Mouse (Mus musculus): ENCODE measurements around the gene Herc6. TPM values are rescaled to one million over a fixed set of nuclear protein-coding genes. Genes with fewer than 3 reads are reported as not detected.

Herc6 gene
- 2.9 and 3.8 TPM in 2 replicates for polyA plus RNA-seq (2016; fragmentation: Nextera tagmentation; extraction: Ambion mirVana)

DNA sequence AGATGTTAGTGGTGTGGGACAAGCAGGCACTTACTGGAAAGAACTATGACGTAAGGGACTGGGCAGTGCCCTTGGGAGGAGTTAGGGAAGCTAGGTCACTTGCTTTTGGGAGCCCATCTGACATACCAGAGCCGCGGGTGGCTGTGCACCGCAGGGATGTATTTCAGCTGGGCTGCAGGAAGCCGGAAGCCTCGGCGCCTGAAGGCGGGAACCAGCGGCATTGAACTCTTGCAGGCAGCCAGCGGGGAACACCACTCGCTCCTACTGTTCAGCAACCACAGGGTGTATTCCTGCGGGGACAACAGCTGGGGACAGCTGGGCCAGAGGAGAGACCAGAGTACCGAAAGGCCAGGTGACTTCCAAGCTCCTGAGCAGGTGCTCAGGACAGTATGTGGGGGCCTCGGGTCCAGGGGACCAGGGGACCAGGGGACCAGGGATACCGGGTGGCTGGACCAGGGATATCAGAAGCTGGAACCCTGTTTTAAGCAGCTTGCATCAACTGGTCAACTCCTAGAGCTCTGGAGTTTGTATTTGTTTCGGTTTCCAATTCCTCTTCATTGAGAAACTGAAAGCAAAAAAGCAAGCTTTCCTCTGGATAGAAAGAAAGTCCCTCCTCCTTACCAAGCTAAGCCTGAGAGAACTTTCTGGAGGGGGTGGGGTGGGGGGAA is at the start of gene Herc6:
Herc6 (plus strand) TSS at position 120 of the 668 bp plus-strand sequence.
- Histone ChIP-seq H3K9ac (peak within 1 kb of the TSS; percentile 76), H3K36me3 (peaks cover 3% of the 10 kb centered on the region; the same call in 1 of the 2 replicates), H3K4me2 (peak within 1 kb of the TSS; percentile 78), H3K27me3 (replicated peaks) (no peaks in the 10 kb centered on the region), H3K4me3 (peak within 1 kb of the TSS; percentile 68), H3K4me1 (peaks cover 6% of the 10 kb centered on the region; the same call in 1 of the 2 replicates), H3K9me3 (replicated peaks) (no peaks in the 10 kb centered on the region), H3K27ac (peak within 1 kb of the TSS; percentile 62; the same call in 1 of the 2 replicates)
- WGBS (ENCODE audit: insufficient replicate concordance) = under 1% methylated on average over 16 of the region's 16 CpGs
- peak; percentile 95 for ATAC-seq

DNA sequence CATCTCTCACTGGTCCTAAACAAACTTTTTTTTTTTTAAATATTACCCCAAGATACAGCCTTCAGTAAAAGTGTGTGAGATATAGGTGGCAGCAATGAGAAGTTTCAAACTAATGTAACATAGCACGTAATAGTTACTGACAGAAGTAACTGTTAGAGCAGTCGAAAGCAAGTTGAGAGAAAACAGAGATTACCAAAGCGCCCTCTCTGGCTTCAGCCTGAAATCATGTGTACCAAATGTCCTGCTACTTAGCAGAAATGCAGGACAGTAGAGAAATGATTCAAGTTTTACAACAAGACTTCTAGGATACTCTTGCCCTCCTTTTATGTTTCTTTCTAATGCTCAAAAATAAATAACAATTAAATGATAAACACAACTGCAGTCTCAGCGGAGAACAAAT is 49.8 kb upstream of the Herc6 start:
- no peak for ATAC-seq
- H3K27ac ChIP-seq = no peak overlapping the region
- no peaks in the 10 kb centered on the region for H3K9me3 ChIP-seq (replicated peaks)
- 62% methylated on average over 4 of the region's 4 CpGs for WGBS (ENCODE audit: insufficient replicate concordance)
- H3K4me3 ChIP-seq = no peak overlapping the region
- no peak overlapping the region for H3K9ac ChIP-seq
- H3K4me2 ChIP-seq = no peak overlapping the region
- H3K4me1 ChIP-seq = peaks cover 25% of the 10 kb centered on the region
- no peaks in the 10 kb centered on the region for H3K27me3 ChIP-seq (replicated peaks)
- H3K36me3 ChIP-seq = no peaks in the 10 kb centered on the region

DNA sequence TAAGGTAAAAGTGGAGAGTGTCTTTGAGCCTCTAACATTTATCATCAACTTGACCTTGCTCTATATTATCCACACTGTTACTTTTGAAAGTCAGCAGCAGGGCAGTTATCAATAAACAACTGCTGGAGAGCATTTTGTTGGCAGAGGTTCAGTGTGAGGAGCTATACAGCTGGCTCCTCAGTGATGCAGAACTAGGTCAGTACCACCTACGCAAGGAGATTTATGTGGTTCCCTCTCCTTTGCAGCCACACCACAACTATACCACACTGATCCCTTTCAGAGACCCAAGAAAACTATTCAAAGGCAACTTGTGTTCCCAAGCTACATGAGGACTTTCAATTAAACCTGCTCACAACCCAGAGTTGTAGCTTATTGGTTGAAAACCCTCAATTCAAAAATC is 49.4 kb upstream of the Herc6 start:
- H3K4me2 ChIP-seq = no peak overlapping the region
- peaks cover 25% of the 10 kb centered on the region for H3K4me1 ChIP-seq
- ATAC-seq = no peak
- no peak overlapping the region for H3K27ac ChIP-seq
- H3K27me3 ChIP-seq (replicated peaks) = no peaks in the 10 kb centered on the region
- WGBS (ENCODE audit: insufficient replicate concordance) = 81% methylated on average over 1 of the region's 1 CpGs
- H3K4me3 ChIP-seq = no peak overlapping the region
- H3K9me3 ChIP-seq (replicated peaks) = no peaks in the 10 kb centered on the region
- H3K36me3 ChIP-seq = no peaks in the 10 kb centered on the region
- H3K9ac ChIP-seq = no peak overlapping the region

DNA sequence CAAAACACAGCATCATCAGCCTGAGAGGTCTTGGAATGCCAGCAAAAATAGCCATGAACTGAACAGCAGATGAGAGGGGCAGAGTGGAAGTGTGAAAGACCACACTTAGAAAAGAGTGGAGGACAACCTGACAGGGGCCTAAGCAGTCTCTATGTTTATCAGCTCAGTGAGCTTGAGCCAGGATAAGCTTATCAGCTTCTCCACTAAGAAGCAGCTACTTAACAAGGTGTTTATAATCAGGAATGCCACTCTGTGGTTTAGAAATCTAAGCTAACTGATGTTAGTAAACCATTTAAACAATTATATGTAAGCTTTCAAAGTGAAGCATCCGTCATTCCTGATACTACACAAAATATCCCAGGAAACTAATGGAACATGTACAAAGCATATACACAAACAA is 48.8 kb upstream of the Herc6 start:
- H3K9me3 ChIP-seq (replicated peaks) = no peaks in the 10 kb centered on the region
- H3K9ac ChIP-seq = no peak overlapping the region
- WGBS (ENCODE audit: insufficient replicate concordance) = 63% methylated on average over 1 of the region's 1 CpGs
- H3K27me3 ChIP-seq (replicated peaks) = no peaks in the 10 kb centered on the region
- H3K36me3 ChIP-seq = no peaks in the 10 kb centered on the region
- no peak overlapping the region for H3K27ac ChIP-seq
- no peak overlapping the region for H3K4me3 ChIP-seq
- no peak overlapping the region for H3K4me2 ChIP-seq
- H3K4me1 ChIP-seq = peaks cover 25% of the 10 kb centered on the region
- ATAC-seq = no peak

DNA sequence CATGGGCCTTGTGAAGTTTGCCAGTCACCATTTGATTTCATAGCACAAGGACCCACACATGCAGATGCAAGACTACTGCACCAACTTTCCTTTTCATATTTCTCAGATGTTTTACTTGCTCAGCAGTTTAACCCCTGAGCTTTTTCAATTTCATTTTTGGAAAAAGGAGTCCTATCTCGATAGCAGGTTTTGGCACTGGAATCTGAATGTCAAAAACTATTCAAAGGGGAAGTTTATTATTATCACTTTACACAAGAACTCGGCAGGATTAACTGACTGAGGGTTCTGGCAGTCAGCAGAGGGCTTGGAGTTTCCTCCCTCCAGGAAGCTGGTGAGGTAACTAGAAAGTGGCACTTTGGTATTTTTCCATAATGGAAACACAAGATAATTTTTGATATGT is 47.4 kb upstream of the Herc6 start:
- H3K27me3 ChIP-seq (replicated peaks) = no peaks in the 10 kb centered on the region
- 0 out of 2 replicates have a peak overlapping the region, but pooled peaks have one; percentile 80 for H3K4me2 ChIP-seq
- no peaks in the 10 kb centered on the region for H3K9me3 ChIP-seq (replicated peaks)
- 39% methylated on average over 2 of the region's 2 CpGs for WGBS (ENCODE audit: insufficient replicate concordance)
- no peak for ATAC-seq
- H3K4me3 ChIP-seq = no peak overlapping the region
- H3K27ac ChIP-seq = no peak overlapping the region
- H3K36me3 ChIP-seq = no peaks in the 10 kb centered on the region
- H3K9ac ChIP-seq = no peak overlapping the region
- H3K4me1 ChIP-seq = peaks cover 25% of the 10 kb centered on the region

DNA sequence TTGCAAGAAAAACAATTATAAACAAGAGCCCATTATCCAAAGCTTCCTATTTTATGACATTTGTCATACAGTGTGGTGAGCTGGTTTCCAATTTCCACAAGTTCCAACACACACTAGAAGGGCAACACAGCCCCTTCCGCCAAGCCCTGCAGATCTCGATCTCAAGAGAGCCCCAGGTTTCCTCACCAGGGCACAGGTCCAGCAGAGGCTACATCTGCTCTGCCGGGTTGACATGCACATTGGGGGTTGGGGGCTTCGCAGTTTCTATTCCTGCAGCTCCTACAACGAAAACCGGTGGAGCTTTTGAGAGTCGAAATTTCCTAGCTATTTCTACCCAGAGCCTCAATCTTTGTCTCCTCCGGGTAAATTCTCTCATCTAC is 46.6 kb upstream of the Herc6 start:
- Histone ChIP-seq H3K9ac (peak overlapping the region; percentile 63), H3K27me3 (replicated peaks) (no peaks in the 10 kb centered on the region), H3K4me2 (peak overlapping the region; percentile 80), H3K4me1 (peaks cover 25% of the 10 kb centered on the region), H3K27ac (peak overlapping the region; percentile 45; the same call in 1 of the 2 replicates), H3K4me3 (peak overlapping the region; percentile 67), H3K36me3 (no peaks in the 10 kb centered on the region), H3K9me3 (replicated peaks) (no peaks in the 10 kb centered on the region)
- WGBS (ENCODE audit: insufficient replicate concordance) = 8% methylated on average over 8 of the region's 8 CpGs
- ATAC-seq = no peak

DNA sequence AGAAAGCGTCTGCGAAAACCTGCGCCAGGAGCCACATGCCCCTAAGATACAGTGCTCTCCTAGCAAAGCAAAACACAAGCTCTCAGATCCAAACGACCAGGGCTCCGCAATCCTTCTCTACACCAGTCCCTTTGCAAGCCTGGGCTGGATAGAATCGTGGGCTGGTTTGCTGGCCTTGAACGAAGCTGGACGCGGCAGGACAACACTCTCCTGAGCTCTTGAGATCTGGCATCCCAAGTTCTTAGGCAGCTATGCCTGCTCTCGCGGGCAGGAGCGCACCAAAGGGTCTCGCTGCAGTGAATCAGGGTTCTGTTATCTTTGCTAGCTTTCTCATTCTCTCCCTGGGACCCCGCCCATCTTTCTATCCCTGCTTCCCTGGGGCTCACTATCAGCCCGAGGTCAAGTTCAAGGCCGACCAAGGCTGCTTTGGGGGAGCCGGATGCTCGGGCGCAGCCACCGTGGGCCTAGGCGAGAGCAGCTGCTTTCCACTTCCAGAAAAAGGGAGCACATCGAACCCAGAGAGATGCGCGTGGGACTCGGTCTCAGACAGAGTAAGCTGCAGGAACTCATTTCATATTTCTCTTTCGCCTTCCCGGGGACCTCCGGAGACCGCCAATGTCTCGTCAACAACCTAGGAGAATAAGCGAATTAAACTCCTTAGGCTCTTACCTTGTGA is 46.1 kb upstream of the Herc6 start:
- WGBS (ENCODE audit: insufficient replicate concordance) = 1% methylated on average over 31 of the region's 31 CpGs
- no peaks in the 10 kb centered on the region for H3K36me3 ChIP-seq
- H3K4me2 ChIP-seq = peak overlapping the region; percentile 80
- peak overlapping the region; percentile 67 for H3K4me3 ChIP-seq
- H3K9me3 ChIP-seq (replicated peaks) = no peaks in the 10 kb centered on the region
- peak overlapping the region; percentile 45 for H3K27ac ChIP-seq
- ATAC-seq = peak; percentile 18
- H3K4me1 ChIP-seq = peaks cover 25% of the 10 kb centered on the region
- H3K27me3 ChIP-seq (replicated peaks) = no peaks in the 10 kb centered on the region
- H3K9ac ChIP-seq = peak overlapping the region; percentile 63

DNA sequence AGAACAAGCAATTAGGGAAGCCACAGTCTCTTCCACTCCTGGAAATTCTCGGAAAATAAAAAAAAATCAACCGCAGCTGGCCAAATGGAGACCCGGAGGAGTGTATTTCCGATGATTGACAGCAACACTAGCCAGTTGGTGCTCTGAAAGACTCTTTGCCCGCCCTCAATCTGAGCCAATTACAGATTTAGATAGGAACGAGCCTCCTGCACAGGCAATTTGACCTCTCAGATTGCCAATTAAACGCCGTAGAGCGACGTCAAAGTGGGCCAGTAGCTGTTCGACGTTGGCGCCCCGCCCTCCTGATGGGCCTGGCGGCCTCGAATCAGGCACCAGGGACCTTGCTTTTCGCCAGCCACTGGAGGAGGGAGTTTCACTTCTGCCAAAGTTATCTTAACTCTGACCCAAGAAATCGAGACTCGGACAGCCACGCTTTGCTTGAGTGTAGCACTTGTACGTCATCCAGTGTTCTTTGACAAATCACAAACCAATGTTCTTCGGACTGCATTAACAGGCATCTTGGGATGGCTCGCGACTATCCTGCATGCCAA is 45.3 kb upstream of the Herc6 start, which contains the start of gene Ppm1k:
Ppm1k (minus strand) TSS at position 83 of the 551 bp plus-strand sequence.
- peak; percentile 97 for ATAC-seq
- H3K9ac ChIP-seq = peak within 1 kb of the TSS; percentile 63
- under 1% methylated on average over 24 of the region's 24 CpGs for WGBS (ENCODE audit: insufficient replicate concordance)
- H3K4me2 ChIP-seq = peak within 1 kb of the TSS; percentile 80
- H3K4me1 ChIP-seq = peaks cover 25% of the 10 kb centered on the region
- peak within 1 kb of the TSS; percentile 67 for H3K4me3 ChIP-seq
- no peaks in the 10 kb centered on the region for H3K36me3 ChIP-seq
- H3K27me3 ChIP-seq (replicated peaks) = no peaks in the 10 kb centered on the region
- peak within 1 kb of the TSS; percentile 45 for H3K27ac ChIP-seq
- no peaks in the 10 kb centered on the region for H3K9me3 ChIP-seq (replicated peaks)

DNA sequence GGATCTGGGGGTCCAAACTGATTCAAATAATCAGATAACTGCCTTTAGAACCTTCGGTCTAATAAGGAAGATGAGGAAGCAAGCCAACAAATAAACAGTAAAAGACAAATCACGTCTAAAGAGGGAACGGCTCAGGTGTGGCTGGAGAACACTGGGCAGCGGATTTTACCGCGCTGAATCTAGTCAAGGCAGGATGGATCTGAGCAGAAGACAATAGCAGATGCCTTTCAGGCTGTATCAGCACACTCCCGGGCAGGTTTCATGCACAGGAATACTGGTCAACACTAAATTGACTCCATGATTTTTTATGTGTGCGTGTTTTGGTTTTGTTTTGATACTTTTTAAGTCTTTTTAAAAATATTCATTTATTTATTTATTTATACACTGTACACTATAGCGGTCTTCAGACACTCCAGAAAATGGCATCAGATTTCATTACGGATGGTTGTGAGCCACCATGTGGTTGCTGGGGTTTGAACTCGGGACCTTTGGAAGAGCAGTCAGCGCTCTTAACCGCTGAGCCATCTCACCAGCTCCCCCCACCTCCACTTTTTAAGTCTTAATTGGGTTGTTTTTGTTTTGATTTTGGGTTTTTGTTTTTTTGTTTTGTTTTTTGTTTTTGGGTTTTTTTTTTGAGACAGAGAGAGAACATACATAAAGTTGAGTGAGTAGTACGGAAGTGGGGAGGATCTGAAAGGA is 44.7 kb upstream of the Herc6 start:
- no peaks in the 10 kb centered on the region for H3K27me3 ChIP-seq (replicated peaks)
- peak overlapping the region; percentile 67 for H3K4me3 ChIP-seq
- H3K4me1 ChIP-seq = peaks cover 25% of the 10 kb centered on the region
- no peaks in the 10 kb centered on the region for H3K9me3 ChIP-seq (replicated peaks)
- WGBS (ENCODE audit: insufficient replicate concordance) = 22% methylated on average over 14 of the region's 14 CpGs
- H3K27ac ChIP-seq = peak overlapping the region; percentile 37
- H3K4me2 ChIP-seq = peak overlapping the region; percentile 80
- H3K9ac ChIP-seq = peak overlapping the region; percentile 53; the same call in 1 of the 2 replicates
- 0 out of 2 replicates have a peak, but pooled peaks have one; percentile 17 for ATAC-seq
- H3K36me3 ChIP-seq = no peaks in the 10 kb centered on the region

DNA sequence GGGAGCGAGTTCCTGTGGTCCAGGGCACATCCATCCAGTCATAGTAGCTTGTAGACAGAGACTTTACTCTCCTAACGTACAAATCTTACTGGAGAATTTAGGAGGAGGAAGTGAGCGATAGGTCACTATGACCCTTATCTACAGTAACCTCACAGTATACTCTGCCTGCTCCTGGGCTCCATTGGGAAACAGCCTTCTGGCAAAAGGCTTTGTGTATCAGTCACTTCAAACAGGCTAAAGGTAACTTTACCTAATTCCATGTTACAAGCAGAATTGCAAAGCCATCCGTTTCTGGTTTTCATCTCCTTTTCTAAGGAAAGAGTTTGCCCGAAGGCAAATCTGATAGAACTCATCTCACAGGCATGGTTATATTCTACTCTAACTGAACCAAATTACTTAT is 42.9 kb upstream of the Herc6 start:
- ATAC-seq = no peak
- H3K4me3 ChIP-seq = no peak overlapping the region
- 51% methylated on average over 5 of the region's 5 CpGs for WGBS (ENCODE audit: insufficient replicate concordance)

DNA sequence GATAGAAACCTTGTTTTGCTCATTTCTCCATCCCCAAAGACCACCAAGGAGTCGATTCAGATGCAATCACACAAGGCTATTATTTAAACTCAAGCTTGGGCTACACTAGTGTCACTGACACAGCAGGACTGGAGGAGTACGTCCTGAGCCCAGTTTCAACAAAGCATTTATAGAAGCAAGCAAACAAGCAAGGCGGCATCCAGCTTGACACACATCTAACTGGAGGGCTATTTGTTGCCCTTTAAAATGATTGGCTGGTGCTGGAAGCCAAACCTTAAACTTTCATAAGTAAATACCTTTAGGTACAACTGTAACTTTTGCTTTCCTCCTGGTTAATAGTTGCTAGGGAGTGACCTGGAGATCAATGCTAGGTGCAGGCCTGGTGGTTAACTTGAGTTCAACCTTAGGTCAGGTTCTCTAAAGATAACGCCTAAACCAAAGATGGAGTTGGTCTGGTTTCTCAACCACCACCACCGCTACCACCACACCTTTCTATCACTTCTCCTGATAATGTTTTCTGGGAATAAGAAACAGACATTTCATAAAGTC is 39.8 kb upstream of the Herc6 start:
- Histone ChIP-seq H3K9ac (no peak overlapping the region), H3K36me3 (no peaks in the 10 kb centered on the region), H3K4me2 (no peak overlapping the region), H3K9me3 (replicated peaks) (no peaks in the 10 kb centered on the region), H3K27me3 (replicated peaks) (no peaks in the 10 kb centered on the region), H3K4me1 (no peaks in the 10 kb centered on the region), H3K4me3 (no peak overlapping the region), H3K27ac (no peak overlapping the region)
- ATAC-seq = 0 out of 2 replicates have a peak, but pooled peaks have one; percentile 37
- WGBS (ENCODE audit: insufficient replicate concordance) = 61% methylated on average over 5 of the region's 5 CpGs

More for the DNA sequence above, 42.9 kb upstream of the Herc6 start:
- H3K9me3 ChIP-seq (replicated peaks) = no peaks in the 10 kb centered on the region
- no peak overlapping the region for H3K4me2 ChIP-seq
- H3K9ac ChIP-seq = no peak overlapping the region
- H3K4me1 ChIP-seq = peaks cover 20% of the 10 kb centered on the region
- no peak overlapping the region for H3K27ac ChIP-seq
- no peaks in the 10 kb centered on the region for H3K27me3 ChIP-seq (replicated peaks)
- no peaks in the 10 kb centered on the region for H3K36me3 ChIP-seq

Data from liver, embryonic 12.5 days (tissue).